Mouse (Mus musculus): ENCODE measurements around the gene Plxna4.

Plxna4 gene

GRCm38 (mm10) chr6:32469196-32469595 lies 118.8 kb downstream of the Plxna4 start:
- no peak for DNase-seq

- DNase-seq: no peak
Observed at GRCm38 (mm10) chr6:32465129-32465528, 122.9 kb downstream of the Plxna4 start.

GRCm38 (mm10) chr6:32464637-32465036 lies 123.4 kb downstream of the Plxna4 start:
- DNase-seq: no peak

GRCm38 (mm10) chr6:32464046-32464445 lies 123.9 kb downstream of the Plxna4 start:
- DNase-seq: no peak

GRCm38 (mm10) chr6:32460400-32460799 lies 127.6 kb downstream of the Plxna4 start:
- peak; percentile 50 for DNase-seq

GRCm38 (mm10) chr6:32456641-32457040 lies 131.4 kb downstream of the Plxna4 start:
- no peak for DNase-seq

GRCm38 (mm10) chr6:32451851-32452250 lies 136.1 kb downstream of the Plxna4 start:
- DNase-seq: no peak

- peak; percentile 6 for DNase-seq
Observed at GRCm38 (mm10) chr6:32449237-32449963, 138.6 kb downstream of the Plxna4 start.

GRCm38 (mm10) chr6:32448787-32449186 lies 139.2 kb downstream of the Plxna4 start:
- no peak for DNase-seq

DNA sequence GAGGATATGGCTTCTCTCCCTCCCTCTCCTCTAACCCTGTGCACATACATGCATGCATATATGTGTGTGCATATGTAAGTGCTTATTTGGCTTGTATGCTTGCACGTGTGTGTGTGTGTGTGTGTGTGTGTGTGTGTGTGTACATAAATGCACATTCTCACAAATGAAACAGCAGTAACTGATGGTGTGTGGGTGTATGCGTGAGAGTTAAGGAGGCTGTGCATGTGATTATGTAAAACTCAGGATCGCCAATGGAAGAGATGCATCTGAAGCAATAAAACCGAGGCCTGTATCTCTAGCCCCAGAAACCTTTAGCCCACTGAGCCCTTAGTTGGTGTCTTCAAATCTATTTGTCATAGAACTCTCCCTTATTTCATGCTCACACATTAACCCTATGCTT lies 141.7 kb downstream of the Plxna4 start:
- DNase-seq: no peak

GRCm38 (mm10) chr6:32445246-32445645 lies 142.7 kb downstream of the Plxna4 start:
- DNase-seq: no peak

- no peak for DNase-seq
Observed at GRCm38 (mm10) chr6:32444393-32444792, 143.6 kb downstream of the Plxna4 start.

DNA sequence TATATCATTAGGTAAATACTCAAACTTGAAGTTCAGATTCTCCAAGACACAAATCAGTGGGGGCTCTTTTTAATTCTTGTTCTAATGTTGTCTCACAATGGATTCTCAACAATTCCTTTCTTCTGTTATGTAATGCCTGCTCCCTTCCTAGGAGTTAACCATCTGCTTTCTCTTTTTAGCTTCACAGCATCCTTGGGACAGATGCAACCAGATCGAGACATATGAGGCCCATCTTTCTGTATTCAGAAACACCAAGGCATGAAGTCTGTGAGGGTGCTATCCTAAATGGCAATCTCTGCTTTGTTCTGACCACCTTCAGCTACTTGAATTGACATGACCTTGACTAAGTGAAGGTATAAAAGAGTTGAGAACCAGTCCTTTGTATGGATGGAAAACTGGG lies 144.3 kb downstream of the Plxna4 start:
- DNase-seq: no peak

DNA sequence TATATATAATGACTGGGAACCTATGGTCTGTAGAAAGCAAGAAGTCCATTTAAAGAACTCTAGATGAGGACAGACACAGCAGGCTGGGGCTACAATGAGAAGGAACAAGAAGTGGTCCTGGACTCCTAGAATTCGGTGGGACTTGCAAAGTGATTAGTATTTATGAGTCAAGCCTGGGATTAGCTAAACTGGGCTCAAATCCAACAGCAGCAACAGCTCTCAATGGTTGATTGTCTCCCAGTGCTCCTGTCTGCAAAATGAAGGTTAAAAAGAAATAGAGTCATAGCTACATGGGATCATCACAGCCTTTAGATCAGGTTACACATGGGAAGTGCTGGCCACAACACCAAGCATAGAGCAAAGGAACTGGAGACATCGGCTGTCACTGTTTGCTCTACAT lies 148.6 kb downstream of the Plxna4 start:
- DNase-seq: no peak

GRCm38 (mm10) chr6:32437219-32437618 lies 150.8 kb downstream of the Plxna4 start:
- no peak for DNase-seq

DNA sequence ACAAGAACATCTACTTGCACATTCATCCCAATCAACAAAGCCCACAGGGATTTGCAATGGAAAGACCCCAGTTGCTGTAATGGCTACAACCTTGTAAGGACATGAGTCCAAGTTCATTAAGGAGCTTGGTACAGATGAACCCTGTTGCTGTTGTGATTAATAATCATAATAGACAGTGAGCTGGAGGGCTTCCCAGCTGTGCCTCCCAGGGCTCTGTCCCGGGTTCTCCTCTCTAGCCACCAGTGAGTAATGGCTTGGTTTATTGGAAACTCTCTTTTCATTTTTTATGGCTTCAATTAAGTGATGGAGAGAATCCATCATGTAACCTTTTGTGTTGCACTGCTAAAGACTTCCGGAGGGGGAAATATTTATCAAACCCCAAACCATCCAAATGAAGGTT lies 164.9 kb downstream of the Plxna4 start:
- no peak for DNase-seq

- DNase-seq: no peak
Observed at GRCm38 (mm10) chr6:32420610-32421009, 167.4 kb downstream of the Plxna4 start.

DNA sequence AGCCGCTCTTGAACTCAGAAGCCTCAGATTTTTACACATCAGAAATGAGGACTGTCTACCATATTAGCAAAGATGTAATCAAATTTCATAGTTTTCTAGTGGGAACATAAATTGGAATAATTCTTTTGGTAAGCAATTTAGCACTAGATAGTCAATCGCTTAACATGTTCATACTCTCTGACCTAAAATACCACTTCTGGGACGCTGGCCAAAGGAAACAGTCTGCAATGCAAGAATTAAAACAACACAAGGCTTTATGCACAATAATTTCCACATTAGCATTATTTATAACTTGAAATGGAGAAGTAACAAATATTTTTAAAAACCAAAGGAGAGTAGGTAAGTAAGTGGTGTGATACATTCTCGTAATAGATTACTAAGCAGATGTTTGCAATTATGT lies 170.6 kb downstream of the Plxna4 start:
- no peak for DNase-seq

DNA sequence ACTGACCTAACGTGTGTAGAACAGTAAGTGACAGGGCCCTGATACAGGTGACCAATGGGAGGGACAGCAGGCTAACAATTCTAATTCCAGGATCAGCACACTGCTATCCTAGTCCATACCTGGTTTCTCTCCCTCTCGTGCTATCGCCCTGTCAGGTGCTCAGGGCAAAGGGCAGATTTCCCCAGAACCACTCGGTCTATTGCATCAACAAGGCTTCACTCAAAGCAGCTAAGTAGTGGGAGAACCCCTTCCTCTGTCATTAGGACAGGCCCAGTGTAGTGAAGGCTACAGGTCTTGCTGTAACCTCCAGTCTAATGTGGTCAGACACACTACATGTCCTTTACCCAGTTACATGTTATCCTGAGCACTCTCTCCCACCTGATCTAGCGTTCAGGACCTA lies 176.7 kb downstream of the Plxna4 start:
- no peak for DNase-seq

DNA sequence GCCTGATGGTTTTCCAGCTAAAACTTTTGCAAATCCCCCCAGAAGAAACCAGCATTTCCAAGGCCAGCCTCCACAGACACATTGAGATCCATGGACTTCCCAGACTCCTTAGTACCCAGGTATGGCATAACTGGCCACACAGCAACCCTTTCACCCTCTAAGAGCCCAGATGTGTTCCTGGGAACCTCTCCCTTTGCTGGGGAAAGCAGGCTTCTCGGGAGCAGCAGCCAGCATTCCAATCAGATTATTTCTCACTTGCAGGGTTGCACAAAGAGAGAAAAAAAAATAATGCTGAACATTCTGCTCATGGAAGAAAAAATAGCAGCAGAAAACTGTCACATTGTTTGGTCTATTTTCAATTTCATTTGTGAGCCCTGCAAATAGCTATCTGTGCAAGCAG lies 178.4 kb downstream of the Plxna4 start:
- no peak for DNase-seq

- DNase-seq: no peak
Observed at GRCm38 (mm10) chr6:32407574-32408185, 180.3 kb downstream of the Plxna4 start.

GRCm38 (mm10) chr6:32406316-32407095 lies 181.5 kb downstream of the Plxna4 start:
- DNase-seq: peak; percentile 65

- no peak for DNase-seq
Observed at GRCm38 (mm10) chr6:32402560-32403235, 185.3 kb downstream of the Plxna4 start.
